ENCODE assay signal across 8 mouse cellular contexts in the genomic region with DNA sequence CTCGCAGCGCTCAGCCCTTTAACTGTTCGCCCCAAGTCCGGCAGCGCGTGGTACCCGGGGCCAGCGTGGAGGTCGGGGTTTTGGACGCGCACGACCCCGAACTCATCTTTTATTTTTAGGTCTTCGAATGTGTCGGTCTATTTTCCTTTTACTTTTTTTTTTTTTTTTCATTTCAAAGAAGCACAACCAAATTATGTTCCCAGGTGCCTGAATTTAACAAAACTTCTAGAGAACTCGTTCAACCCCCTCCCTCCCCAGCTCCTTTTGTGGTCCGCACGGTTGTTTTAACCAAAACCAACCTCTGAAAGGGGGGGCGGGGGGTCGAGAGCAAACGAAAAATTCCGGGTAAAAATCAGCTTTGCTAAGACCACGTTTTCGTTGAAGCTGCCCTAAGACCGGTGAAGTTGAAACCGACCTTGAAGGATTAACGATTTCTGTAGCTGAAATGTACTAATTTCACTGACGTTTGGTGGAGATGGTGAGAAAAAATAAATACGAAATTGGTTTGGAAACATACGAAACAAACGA. TPM values are rescaled to one million over a fixed set of nuclear protein-coding genes. Genes with fewer than 3 reads are reported as not detected.
DNase-seq lines count a peak whose midpoint lies in the region; ATAC-seq and TF ChIP-seq lines count a peak whose summit lies in the region.

No protein-coding gene starts in this region.

- H3K27ac ChIP-seq in testis, adult 2 months (ENCODE audit: control insufficient read depth, insufficient read depth, low read depth, low read length), result peak overlapping the region; percentile 21
- peak overlapping the region; percentile 57 for H3K27ac ChIP-seq in intestine, embryonic 14.5 days (ENCODE audit: low read depth)
- no peak overlapping the region for H3K27ac ChIP-seq in neural tube, embryonic 12.5 days

- no peaks in the 10 kb centered on the region for H3K36me3 ChIP-seq in testis, adult 2 months (ENCODE audit: control insufficient read depth, insufficient read depth, low read length)
- no peaks in the 10 kb centered on the region for H3K36me3 ChIP-seq in intestine, embryonic 14.5 days (ENCODE audit: control insufficient read depth, insufficient read depth, low read length)
- H3K36me3 ChIP-seq in neural tube, embryonic 12.5 days, result no peaks in the 10 kb centered on the region

- no peaks in the 10 kb centered on the region for H3K27me3 ChIP-seq in testis, adult 2 months (ENCODE audit: control insufficient read depth, insufficient read depth, low read length)
- H3K27me3 ChIP-seq in intestine, embryonic 14.5 days (replicated peaks; ENCODE audit: control insufficient read depth, insufficient read depth, low read length), result no peaks in the 10 kb centered on the region
- no peaks in the 10 kb centered on the region for H3K27me3 ChIP-seq in neural tube, embryonic 12.5 days (replicated peaks)

- TF ChIP-seq POLR2A in testis, adult 2 months (IDR thresholded peaks at IDR 0.05; ENCODE audit: control insufficient read depth, low read depth, low read length), result no peak

- DNase-seq in cerebellum, postnatal 10 days, result peak; percentile 24 to 55
- DNase-seq in cerebellum, adult 11 months, result no peak
- no peak for DNase-seq in testis, postnatal 10 days (ENCODE audit: low spot score)
- no peak for DNase-seq in intestine, embryonic 14.5 days (ENCODE audit: low spot score)
- DNase-seq in right cerebral cortex, postnatal 36 days (ENCODE audit: low spot score in 2 of 2), result no peak
- DNase-seq in right cerebral cortex, adult 18-20 months, result no peak

- H3K9ac ChIP-seq in intestine, embryonic 14.5 days (ENCODE audit: low read length), result peak overlapping the region; percentile 54
- H3K9ac ChIP-seq in neural tube, embryonic 12.5 days, result peak overlapping the region; percentile 21; the same call in 1 of the 2 replicates

- under 1% methylated on average over 31 of the region's 31 CpGs for WGBS in intestine, embryonic 14.5 days
- WGBS in neural tube, embryonic 12.5 days, result under 1% methylated on average over 31 of the region's 31 CpGs

- peak overlapping the region; percentile 75 for H3K4me3 ChIP-seq in testis, adult 2 months (ENCODE audit: control insufficient read depth, low read depth, low read length)
- H3K4me3 ChIP-seq in intestine, embryonic 14.5 days (ENCODE audit: low read depth, low read length), result peak overlapping the region; percentile 97
- peak overlapping the region; percentile 57 for H3K4me3 ChIP-seq in neural tube, embryonic 12.5 days

- 0 out of 2 replicates have a peak, but pooled peaks have one; percentile 6 for TF ChIP-seq CTCF in testis, adult 2 months (IDR thresholded peaks at IDR 0.05; ENCODE audit: control insufficient read depth, insufficient read depth, insufficient replicate concordance, low read depth, low read length)

- H3K4me2 ChIP-seq in intestine, embryonic 14.5 days (ENCODE audit: low read length), result peak overlapping the region; percentile 72
- peak overlapping the region; percentile 79 for H3K4me2 ChIP-seq in neural tube, embryonic 12.5 days (replicated peaks)

- ATAC-seq in intestine, embryonic 14.5 days (replicated peaks; ENCODE audit: low FRiP score, low TSS enrichment, low read depth), result no peak
- ATAC-seq in neural tube, embryonic 12.5 days (ENCODE audit: low FRiP score, low read depth), result no peak

- peaks cover 10% of the 10 kb centered on the region for H3K4me1 ChIP-seq in testis, adult 2 months (ENCODE audit: control insufficient read depth, insufficient read depth, low read length)
- no peaks in the 10 kb centered on the region for H3K4me1 ChIP-seq in intestine, embryonic 14.5 days (replicated peaks; ENCODE audit: control insufficient read depth, insufficient read depth, low read length)
- no peaks in the 10 kb centered on the region for H3K4me1 ChIP-seq in neural tube, embryonic 12.5 days

- no peaks in the 10 kb centered on the region for H3K9me3 ChIP-seq in intestine, embryonic 14.5 days (ENCODE audit: control insufficient read depth, low read length)
- no peaks in the 10 kb centered on the region for H3K9me3 ChIP-seq in neural tube, embryonic 12.5 days

RNA-seq across cellular contexts. Expression of a gene that starts 3.6 kb away (rescaled TPM):
- 68.9 and 76.0 TPM in 2 replicates for polyA plus RNA-seq in testis, adult 2 months (2012; rRNA removed)
- polyA plus RNA-seq in intestine, embryonic 14.5 days (2014; fragmentation: Nextera tagmentation; extraction: Ambion mirVana), result 105 and 111 TPM in 2 replicates
- polyA plus RNA-seq in neural tube, embryonic 12.5 days (2016; fragmentation: Nextera tagmentation; extraction: Ambion mirVana), result 94.0 and 95.9 TPM in 2 replicates

RNA-seq across cellular contexts. Expression of a gene that starts 45.5 kb away (rescaled TPM):
- polyA plus RNA-seq in testis, adult 2 months (2012; rRNA removed), result 36.2 and 45.4 TPM in 2 replicates
- 45.6 and 45.9 TPM in 2 replicates for polyA plus RNA-seq in intestine, embryonic 14.5 days (2014; fragmentation: Nextera tagmentation; extraction: Ambion mirVana)
- 152 and 166 TPM in 2 replicates for polyA plus RNA-seq in neural tube, embryonic 12.5 days (2016; fragmentation: Nextera tagmentation; extraction: Ambion mirVana)

Comparison
In these comparisons a context has a peak if more than half of its experiments do, and no peak if none do; other contexts are left out.
1. DNase-seq: peak in cerebellum, postnatal 10 days (2 of 2); none in cerebellum, adult 11 months (single experiment), testis, postnatal 10 days (single experiment), intestine, embryonic 14.5 days (single experiment), right cerebral cortex, postnatal 36 days (0 of 2) and right cerebral cortex, adult 18-20 months (single experiment).
2. Peak in every context shown above with its lines, with median percentiles within 50 percentile points of each other: H3K4me3 ChIP-seq.